Mouse (Mus musculus) gastrocnemius, postnatal 10 days (tissue): ENCODE data around the gene Zfp574. TPM values are rescaled to one million over a fixed set of nuclear protein-coding genes. Genes with fewer than 3 reads are reported as not detected.
A peak's percentile ranks its signal among the peaks of the same experiment; 100 is the strongest.
"Not testable (repeated sequence)": the region's sequence is repeated elsewhere in the genome, so short reads cannot be mapped to it uniquely, and the experiment has no call there.

Experiments used
- DNase-seq: peaks from one replicate; pipeline ENCODE4 v3.0.0; 2021; ENCODE audit warnings: mixed read lengths
- long read RNA-seq, 2 experiments: library from polyadenylated mRNA; stranded (forward); transcript quantifications; one replicate each; pipeline ENCODE4 v2.0.0; 2021
- total RNA-seq, 2 experiments: library from RNA; stranded (reverse); gene quantifications; 2 replicates each; pipeline ENCODE4 v1.2.3; 2021

Zfp574 gene
- total RNA-seq, result 1 to 10 TPM; 6.9 to 9.0 TPM
- long read RNA-seq, experiment 1, full-length matches to known transcripts, result 31 of 35 reads
- long read RNA-seq, experiment 1, partial matches to known transcripts, result 0 of 35 reads
- long read RNA-seq, experiment 1, other reads (novel, unspliced or antisense), result 4 of 35 reads
- long read RNA-seq, experiment 2, full-length matches to known transcripts, result 20 of 23 reads
- long read RNA-seq, experiment 2, partial matches to known transcripts, result 0 of 23 reads
- long read RNA-seq, experiment 2, other reads (novel, unspliced or antisense), result 3 of 23 reads

DNA sequence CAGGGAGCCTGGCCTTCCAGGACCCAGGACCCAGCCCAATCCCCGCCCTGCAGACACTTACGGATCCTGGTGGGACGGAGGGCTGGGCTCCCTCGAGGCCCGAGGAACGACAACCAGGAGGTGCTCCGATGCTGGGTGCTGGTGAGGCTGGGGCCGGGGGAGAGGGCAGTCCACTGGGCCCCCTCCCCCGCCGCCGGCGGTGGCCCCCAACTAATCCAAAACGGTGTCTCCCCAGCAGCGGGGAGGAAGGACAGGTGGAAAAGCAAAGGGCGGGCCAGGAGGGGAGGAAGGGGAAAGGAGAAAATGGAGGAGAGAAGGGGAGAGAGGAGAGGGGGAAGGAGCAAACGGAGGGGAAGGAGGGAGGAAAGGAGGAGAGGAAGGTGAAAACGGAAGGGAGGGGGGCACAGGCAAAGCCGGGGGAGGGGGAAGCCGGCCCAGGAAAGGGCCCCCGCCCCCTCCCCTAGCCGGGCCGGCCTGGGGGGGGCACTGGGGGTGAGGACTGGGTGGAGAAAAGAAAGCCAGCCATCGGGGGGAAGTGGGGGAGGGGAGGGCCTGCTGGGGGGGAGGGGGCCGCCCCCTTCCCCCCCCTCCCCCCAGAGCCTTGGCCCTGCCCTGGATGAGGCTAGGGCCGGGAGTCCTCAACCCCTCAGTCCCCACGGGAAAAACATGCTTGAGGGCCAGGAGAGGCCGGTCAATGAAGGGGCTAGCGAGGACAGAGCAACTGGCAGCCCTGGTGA, at the start of gene Zfp574, which contains the start of gene Grik5:
Zfp574 (plus strand) TSS at position 589 of the 737 bp plus-strand sequence.
Grik5 (minus strand) TSS at position 368 of the 737 bp plus-strand sequence.
- no peak for DNase-seq

DNA sequence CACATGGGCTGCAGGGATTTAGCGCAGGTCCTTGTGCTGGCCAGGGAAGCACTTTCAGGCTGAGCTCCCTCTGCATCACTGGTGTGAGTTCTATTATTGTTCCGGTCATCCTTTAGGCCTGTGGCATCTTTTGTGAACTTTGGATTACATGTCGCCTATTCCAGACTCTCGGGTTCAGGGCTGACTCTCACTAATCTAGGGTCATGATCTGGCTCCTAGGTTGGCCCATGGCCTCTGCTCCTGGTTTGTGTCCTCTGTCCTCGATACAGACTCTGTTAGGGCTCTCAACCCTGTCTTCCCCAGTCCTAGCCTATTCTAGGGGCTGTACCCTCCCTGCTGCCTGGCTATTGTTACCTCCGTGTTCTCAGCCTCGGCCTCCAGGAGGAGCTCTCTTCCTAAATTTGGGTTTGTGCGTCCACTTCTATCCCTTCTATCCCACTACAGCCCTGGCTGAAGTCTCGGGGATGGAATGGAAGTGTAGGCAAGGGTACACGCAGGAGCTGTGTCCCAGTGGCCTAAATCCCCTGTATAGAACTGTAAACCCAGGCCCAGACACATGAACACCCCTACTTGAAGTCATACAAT, 46.4 kb upstream of the Zfp574 start:
- no peak for DNase-seq

DNA sequence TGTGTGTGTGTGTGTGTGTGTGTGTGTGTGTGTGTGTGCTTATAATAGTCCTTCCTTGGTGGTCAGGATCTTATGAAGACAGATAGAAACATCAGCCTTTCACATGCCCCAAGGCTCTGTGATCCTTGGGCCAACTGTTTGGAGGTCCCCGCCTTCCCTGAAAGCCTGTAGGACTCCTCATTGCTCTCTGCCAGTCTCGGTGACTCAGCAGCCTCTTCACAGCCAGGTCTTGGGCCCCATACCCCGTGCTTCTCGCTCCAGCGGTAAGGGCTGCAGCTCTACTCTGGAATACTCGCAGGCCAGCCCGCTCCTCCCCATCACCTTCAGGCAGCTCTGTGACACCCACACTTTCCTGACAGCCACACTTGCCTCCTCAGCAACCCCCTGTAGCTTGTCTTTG, 45.9 kb upstream of the Zfp574 start:
- no peak for DNase-seq

DNA sequence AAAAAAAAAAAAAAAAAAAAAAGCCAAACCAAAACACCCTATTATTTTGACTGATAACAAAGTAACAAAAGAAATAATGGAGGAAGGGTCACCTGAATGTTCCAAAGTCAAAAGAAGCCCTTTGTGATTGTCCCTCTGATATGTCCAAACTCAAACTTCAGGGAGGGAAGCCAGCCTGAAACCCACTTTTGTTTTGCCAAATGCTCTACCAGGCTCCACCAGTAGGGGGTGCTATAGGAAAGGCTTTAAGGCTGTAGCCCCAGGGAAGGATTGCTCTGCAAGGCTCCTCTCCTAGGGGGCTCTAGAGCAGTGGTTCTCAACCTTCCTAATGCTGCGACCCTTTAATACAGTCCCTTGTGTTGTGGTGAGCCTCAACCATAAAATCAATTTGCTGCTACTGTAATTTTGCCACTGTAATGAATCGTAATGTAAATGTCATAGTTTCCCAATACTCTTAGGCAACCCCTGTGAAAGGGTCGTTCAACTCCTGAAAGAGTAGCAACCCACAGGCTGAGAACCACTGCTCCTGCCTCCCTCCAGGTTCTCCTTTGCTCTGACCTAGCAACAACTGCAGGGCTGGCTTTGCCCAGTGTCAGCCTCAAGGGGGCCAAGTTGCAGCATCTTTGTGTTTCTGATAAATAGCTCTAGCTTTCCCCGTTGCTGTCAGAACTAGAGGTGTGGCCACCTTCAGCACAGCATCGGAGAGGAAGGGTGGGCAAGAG, 42.2 kb upstream of the Zfp574 start:
- peak; percentile 80 for DNase-seq

DNA sequence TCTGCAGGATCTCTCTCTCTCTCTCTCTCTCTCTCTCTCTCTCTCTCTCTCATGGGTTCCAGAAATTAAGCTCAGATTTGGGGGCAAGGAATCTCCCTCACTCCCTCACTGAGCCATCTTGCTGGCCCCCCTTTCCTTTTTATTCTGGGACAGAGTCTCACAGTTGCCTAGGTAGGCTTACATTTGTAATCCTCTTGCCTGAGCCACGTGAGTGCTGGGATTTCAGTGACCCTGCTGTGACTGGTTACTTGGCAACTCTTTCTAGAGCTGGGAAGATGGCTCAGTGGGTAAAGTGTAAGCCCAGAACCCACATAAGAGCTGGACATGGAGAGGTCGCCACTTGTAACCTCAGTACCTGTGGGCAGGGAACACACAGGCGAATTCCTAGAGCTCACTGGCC, 40.8 kb upstream of the Zfp574 start:
- DNase-seq, result no peak

DNA sequence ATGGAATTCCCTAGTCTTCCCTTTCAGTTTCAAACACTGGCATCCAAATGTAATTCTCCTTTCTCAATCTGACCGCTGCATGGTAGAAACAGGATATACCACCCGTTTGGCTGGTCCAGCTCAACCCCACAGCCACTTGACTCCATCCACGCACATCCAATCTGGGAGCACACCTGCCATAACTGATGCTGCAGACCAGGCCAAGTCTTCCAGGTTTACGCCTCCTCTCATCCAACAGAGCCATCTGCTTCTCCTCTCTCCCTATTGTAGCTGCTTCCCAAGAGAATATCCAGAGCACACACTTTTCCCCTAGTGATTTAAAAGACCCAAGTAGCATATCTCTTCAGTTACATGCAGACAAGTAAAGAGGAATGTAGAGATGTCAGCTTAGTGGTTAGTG, 37.6 kb upstream of the Zfp574 start:
- no peak for DNase-seq

DNA sequence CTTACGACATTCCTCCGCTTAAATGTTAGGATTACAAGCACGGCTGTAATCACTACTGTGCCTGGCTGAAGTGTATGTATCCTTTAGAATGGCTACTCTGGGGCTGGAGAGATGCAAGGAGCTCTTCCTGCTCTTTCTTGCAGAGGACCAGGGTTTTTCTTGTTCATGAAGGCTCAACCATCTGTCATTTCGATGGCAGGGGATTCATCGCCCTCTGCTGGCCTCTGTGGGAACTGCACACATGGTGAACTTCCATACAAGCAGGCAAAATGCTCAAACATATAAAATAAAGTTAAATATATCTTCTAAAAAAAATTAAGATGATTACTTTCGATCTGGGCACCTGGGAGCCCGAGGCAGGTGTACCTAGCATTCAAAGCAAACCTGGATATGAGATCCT, 36.5 kb upstream of the Zfp574 start:
- DNase-seq, result peak; percentile 77

DNA sequence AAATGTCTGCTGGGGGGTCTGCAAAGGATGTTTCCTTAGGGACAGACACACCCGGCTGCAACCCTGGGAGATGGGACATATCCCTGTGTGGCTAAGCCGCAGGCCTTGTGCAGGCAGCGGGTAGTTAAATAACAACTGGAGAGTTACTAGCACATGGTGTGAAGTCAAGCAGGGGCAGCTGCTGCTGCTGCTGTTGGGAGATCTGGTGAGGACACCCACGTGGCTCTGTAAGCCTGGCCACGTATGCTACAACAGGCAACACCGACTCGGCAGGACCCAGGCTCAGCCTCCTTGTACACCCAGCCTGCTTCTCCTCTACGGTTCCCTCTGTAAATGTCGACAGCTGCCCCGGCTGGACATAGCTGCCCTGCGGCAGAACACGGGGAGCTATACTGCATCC, 30.4 kb upstream of the Zfp574 start:
- no peak for DNase-seq

DNA sequence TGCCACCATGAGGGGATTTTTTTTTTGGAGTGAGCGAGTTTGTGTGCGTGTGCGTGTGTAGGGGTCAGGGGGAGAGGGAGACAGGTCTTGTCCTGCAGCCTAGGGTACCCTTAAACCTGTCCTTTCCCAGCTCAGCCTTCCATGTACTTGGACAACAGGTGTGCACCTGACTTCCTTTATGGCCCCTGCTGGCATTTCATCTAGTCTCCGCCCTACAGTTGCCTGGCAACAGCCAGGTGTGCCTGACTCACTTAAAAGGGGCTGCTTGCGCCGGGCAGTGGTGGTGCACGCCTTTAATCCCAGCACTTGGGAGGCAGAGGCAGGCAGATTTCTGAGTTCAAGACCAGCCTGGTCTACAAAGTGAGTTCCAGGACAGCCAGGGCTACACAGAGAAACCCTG, 27.8 kb upstream of the Zfp574 start:
- not testable (repeated sequence) for DNase-seq

DNA sequence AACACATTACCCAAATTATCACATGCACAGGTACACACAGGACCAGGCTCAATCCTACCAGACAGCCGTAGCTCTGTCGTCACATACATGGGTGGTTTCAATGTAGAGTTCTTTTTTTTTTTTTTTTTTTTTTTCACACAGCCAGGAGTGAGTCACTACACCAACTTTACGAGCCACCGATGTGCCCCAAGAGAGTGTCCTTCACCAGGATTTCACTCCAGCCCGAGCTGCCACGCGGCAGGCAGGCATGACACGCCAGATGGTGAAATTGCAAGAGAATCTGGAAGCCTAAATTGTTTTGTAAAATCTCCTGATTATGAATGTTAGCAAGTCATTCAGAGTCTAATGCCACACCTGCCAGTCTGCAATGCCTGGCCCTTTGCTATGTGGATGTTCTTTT, 25.0 kb upstream of the Zfp574 start:
- no peak for DNase-seq

DNA sequence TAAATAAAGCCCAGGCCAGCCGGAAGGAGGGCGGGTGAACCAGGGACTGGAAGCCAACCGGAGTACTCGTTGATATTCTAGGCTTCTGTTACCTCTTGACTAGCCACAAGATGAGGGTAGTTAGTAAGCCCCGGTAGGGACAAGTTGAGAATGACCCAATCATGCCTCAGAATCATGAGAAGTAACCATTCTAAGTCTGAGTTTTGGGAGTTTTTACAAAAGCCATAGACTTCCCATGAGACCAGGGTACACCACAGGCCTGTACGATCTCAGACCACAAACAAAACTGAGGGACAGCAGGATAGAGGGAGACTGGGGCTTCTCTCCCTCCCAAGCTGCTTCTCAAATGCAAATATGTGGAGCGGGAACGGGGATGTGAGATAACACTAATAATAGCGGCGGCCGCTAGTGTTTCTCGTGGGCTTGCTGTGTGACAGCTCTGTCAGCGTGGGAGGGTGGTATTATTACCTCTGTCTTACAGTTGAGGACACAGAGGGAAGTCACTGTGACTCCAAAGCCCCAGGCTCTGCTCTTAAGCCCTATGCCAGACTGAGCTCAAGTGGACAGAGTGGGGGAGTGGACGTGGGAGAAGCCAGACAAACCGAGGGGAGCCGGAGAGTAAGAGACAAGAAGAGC, 23.0 kb upstream of the Zfp574 start:
- DNase-seq, result no peak

DNA sequence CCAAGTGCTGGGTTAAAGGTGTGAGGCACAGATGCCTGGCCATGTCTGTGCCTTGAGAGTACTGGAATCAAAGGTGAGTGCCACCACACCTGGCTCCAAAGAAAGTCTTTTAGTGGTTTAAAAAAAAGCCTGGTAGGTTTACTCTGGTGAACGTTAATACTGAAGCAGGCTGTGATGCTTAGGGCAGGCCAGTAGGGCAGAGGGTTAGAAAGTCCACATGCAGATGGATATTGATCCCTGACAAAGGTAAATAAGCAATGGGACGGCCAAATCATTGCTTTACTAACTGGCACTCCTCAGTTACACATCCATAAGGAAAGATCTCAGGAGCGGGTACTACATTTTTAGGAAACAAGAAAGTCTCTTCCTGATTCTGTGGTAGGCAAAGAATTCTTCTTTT, 19.8 kb upstream of the Zfp574 start:
- no peak for DNase-seq

DNA sequence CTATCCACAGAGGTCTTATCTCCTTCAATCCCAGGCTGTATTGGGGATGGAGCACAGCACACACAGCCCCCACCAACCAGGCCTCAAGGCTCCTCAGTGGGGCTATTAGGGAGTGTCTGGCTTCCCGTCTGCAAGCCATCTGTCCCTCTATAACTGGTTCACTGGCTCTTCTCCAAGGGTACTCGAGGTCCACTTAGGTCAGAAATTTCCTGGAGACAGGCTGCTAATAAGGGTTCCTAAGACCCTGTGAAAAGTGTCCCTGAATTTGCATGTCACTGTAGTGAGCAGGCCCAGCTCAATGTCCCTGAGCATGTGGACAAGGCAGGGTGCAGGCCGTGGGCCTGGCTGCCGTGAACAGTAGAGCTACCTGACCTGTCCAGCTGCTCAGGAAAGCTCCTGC, 15.4 kb upstream of the Zfp574 start:
- no peak for DNase-seq

DNA sequence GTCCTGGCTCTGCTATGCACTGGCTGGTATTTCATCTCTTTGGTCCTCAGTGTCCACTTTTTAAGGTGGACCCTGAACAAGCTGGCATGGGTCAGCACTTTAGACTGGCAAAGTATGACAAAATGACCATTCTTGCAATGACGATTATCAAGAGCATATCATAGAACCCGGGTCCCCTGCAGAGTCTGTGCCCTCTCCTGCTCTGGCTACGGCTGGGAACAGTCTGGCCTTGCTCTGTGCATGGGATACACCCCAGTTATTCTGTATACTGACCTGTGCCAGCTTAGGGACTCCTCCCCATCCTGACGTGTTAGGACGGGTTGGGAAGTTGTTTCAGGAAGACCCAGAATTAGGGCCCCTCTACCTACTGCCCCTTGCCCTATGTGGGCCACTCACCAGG, 14.5 kb upstream of the Zfp574 start:
- no peak for DNase-seq

DNA sequence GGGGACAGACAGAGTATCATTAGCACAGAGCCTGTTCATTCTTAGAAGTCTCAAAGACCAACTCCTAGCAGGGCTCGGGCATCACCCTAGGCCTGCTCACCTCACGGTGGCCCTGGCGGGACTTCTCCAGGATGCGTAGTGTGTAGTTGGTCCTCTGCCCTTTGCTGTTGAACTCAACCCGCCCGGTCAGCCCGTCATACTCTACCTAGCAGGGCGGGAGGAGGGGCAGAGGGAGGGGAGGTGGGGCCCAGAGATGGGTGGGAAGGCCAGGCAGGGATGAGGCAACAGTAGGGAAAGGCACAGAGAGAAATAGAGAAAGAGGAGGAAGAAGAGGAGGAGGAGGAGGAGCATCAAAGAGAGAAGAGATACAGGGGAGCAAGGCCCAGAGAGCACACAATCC, 14.0 kb upstream of the Zfp574 start:
- DNase-seq, result no peak

DNA sequence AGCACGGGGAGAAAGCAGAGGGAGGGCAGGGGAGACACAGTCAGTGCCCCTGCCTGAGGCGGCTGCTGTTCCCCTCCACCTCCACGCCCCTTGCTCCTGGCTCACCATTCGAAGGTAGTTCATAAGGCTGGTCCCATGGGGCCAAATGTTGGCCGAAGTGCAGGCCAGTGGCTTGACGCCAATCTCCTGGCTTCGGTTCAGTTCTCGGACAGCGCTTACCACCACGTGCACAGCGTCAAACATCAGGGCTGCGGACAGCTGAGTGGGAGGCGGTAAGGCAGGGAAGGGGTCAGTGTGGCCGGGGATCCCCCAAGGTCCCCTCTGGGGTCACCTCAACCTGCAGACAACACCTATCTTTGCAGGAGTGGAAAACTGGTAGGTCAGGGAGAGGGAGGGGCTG, 13.5 kb upstream of the Zfp574 start:
- no peak for DNase-seq

DNA sequence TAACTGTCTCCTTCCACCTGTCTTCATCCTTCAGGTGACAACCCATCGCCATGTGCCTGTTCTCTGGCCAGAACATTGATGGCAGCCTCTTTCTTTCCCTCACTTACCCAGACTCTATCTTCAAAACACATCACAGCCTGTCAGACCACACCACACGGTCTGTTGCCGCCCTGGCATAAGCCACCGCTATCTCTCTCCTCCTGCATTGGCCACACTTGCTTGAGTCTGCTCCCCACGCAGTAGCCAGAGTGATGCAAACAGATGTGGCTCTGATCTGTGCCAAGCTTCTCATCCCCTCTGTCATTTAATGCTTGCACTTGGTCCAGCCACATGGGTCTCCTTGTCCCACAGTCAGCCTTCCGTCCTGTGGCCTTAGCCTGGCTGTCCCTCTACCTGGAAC, 9.0 kb upstream of the Zfp574 start:
- no peak for DNase-seq

DNA sequence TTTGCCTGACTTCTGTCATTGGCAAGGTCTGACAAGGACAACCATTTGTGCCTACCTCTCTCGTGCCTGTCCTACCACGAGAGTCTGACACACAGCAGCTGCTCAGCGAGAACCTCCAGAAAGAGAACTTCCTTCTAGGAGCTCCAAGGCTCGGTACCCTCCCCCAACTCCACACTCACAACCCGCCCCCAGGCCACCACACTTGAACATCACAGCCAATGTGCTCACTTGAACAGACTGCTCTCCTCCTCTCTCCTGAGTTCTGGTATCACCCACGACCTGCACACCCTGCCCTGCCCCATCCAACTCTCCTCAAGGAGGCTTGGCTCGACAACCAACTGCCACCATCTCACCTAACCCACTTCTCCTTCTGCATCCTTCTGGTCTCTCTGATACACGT, 8.5 kb upstream of the Zfp574 start:
- DNase-seq, result no peak

DNA sequence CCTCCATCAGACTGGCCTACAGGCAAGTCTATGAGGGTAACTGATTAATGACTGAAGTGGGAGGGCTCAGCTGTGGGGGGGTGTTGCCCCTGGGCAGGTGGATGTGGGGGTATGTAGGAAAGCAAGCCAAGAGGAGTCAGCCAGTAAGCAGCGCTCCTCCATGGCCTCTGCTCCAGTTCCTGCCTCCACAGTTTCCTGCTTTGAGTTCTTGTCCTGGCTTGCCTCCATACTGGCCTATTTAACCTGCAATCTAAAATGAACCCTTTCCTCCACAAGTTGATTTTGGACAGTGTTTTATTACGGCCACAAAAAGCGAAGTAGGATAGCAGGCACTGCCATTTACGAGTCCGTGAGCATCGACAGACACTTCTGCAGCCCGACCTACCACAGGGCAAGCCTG, 5.0 kb upstream of the Zfp574 start:
- DNase-seq, result no peak

DNA sequence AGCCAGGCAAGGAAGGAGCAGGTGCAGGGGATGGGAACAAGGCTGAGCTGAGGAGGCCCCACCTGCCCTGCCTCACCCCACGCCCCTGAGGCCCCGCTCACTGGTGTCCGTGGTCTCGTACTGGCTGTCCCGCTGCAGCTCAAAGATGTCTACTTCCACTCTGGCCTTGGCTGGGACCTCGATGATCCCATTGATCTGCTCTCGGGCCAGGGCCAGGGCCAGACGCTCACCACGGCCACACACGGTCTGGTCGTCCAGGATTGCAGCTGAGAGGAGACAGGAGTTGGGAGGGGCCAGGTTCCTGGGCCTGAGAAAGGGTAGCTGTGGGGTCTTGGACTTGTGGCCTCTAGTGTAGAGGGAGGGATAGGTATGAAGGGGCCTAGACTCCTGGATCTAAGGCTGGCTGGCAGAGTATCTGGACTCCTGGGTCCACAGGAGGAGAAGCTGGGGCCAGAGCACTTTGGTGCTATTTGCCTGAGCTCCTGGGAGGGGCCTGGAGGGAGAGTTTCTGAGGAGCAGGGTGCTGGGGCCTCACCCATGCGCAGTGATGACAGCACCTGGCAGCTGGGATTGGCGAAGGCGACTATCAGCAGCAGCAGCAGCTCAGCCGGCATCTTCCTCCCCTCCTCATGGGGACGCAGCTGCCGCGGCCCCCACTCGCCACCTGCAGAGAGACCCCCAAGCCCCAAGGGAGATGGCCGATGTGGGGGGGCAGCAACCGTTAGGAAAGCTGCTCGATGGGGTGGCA, 4.3 kb upstream of the Zfp574 start:
- DNase-seq, result no peak

DNA sequence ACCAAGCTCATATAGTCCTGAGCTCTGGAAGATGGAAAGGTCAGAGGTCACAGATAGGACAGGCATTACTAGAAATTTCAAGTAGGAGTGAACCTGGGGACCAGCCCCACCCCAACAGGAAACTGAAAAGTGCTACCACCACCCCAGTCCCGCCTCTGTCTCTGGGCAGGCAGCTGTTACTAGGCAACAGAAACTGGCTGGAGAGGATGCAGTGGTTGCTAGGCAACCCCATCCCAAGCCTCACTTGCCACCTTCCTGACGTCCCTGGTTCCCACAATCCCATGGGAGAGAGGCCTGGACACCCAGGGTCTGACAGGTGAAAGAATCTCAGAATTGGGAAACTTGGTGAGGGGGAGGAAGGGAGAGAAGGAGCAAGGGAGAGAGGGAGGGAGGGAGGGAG, 3.6 kb upstream of the Zfp574 start:
- no peak for DNase-seq
